Mouse (Mus musculus) neural tube, embryonic 12.5 days (tissue): ENCODE measurements around the gene Edem3. TPM values are rescaled to one million over a fixed set of nuclear protein-coding genes. Genes with fewer than 3 reads are reported as not detected.
"Not testable (repeated sequence)": the region's sequence is repeated elsewhere in the genome, so short reads cannot be mapped to it uniquely, and the experiment has no call there.

ENCODE experiments used
- ATAC-seq: fragments of 200-750 bp; cut with Nextera tagmentation; 2 replicates; pipeline ENCODE4 v1.8.0; 2017; ENCODE audit warnings: low read depth, mild to moderate bottlenecking, moderate TSS enrichment, moderate library complexity; ENCODE audit not compliant: low FRiP score
- H3K27ac ChIP-seq: fragments of 300-500 bp; sonication (generic); 2 replicates; pipeline ENCODE4 v1.5.1; 2016
- H3K27me3 ChIP-seq: fragments of 300-500 bp; sonication (generic); replicated peaks from 2 replicates; pipeline ENCODE4 v1.6.1; 2016; ENCODE audit warnings: mild to moderate bottlenecking
- H3K36me3 ChIP-seq: fragments of 300-500 bp; sonication (generic); 2 replicates; pipeline ENCODE4 v1.6.1; 2016; ENCODE audit warnings: mild to moderate bottlenecking
- H3K4me1 ChIP-seq: fragments of 300-500 bp; sonication (generic); 2 replicates; pipeline ENCODE4 v1.6.1; 2016
- H3K4me2 ChIP-seq: fragments of 300-500 bp; sonication (generic); replicated peaks from 2 replicates; pipeline ENCODE4 v1.6.1; 2016; ENCODE audit warnings: mild to moderate bottlenecking
- H3K4me3 ChIP-seq: fragments of 300-500 bp; sonication (generic); 2 replicates; pipeline ENCODE4 v1.5.1; 2016
- H3K9ac ChIP-seq: fragments of 300-500 bp; sonication (generic); 2 replicates; pipeline ENCODE4 v1.6.1; 2016; ENCODE audit warnings: mild to moderate bottlenecking
- H3K9me3 ChIP-seq: fragments of 300-500 bp; sonication (generic); 2 replicates; pipeline ENCODE4 v1.6.1; 2016; ENCODE audit warnings: mild to moderate bottlenecking
- WGBS: fragments of 180-500 bp; shearing (Covaris S2); methylation state at CpG from one replicate; pipeline ENCODE4 v1.1.7; 2016; 5-methylcytosine and 5-hydroxymethylcytosine counted together
- polyA plus RNA-seq: library from polyadenylated mRNA; unstranded; fragments of >200 nt; fragmentation: Nextera tagmentation; extraction: Ambion mirVana; gene quantifications from 2 replicates; pipeline ENCODE4 v1.2.1, GENCODE M21; 2016

Edem3 gene
- polyA plus RNA-seq, 1 experiment from 2014 or later: 26.2 TPM

DNA sequence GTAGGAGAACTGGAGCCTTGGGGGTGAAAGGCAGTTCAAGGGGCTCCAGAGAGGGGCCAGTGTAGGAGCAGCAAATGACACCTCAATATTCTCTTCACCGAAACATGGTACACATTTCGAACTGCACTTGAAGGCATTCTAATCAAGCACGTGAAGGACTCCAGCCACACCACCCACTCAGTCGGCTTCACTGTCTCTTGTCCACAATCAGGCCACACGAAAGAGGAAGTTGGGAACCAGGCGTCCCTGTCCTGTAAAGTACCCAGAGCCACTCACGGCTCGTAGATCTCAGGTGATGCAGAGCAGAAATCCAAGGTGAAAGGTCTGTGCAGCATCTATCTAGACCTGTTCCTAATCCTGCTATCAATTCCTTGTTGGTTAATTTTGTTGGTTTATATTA, 36.6 kb upstream of the Edem3 start:
- Histone ChIP-seq H3K36me3 (no peaks in the 10 kb centered on the region), H3K9ac (no peak overlapping the region), H3K27ac (no peak overlapping the region), H3K4me3 (no peak overlapping the region), H3K4me1 (no peaks in the 10 kb centered on the region), H3K9me3 (no peaks in the 10 kb centered on the region), H3K27me3 (no peaks in the 10 kb centered on the region), H3K4me2 (no peak overlapping the region)
- WGBS: 87% methylated on average over 8 of the region's 8 CpGs
- no peak for ATAC-seq

DNA sequence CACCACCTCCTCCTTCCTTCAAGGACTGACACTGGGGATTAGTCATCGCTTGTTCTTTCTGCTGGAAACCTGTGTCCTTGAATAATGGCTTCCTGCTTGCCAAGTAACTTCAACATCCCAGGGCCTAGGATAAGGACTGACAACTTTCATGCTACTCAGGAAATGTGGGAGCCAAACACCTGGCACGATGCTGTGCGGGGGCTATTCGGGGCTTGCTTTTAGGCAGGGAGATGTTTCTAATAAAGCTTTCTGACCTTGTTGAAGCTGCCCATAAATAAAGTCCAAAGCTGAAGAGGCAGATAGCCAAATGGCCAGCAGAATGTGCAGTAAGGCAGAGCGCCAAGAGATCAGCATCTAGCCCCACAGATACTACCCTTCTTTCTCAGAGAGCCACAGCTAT, 35.3 kb upstream of the Edem3 start:
- H3K4me1 ChIP-seq: no peaks in the 10 kb centered on the region
- ATAC-seq: no peak
- H3K27me3 ChIP-seq: no peaks in the 10 kb centered on the region
- H3K27ac ChIP-seq: no peak overlapping the region
- no peak overlapping the region for H3K9ac ChIP-seq
- no peak overlapping the region for H3K4me3 ChIP-seq
- H3K36me3 ChIP-seq: no peaks in the 10 kb centered on the region
- no peaks in the 10 kb centered on the region for H3K9me3 ChIP-seq
- 89% methylated on average over 5 of the region's 5 CpGs for WGBS
- H3K4me2 ChIP-seq: no peak overlapping the region

DNA sequence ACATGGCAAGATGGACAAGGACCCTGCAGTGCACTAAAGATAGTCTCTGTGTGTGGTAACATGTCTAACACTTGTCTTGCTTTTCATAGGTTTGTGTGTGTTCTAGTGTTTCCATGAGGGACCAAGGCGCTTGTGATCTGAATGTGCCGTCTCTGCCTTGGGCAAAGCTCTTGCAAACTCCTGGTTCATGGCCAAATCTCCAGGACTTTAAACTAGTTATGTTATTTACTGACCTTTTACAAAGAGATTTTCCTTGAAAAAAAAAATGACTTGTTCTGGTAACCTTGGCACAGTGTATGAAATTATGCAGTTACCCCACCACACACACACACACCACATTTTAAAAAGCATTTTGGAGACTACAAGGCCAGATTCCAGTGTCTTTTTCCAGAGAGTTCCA, 34.6 kb upstream of the Edem3 start:
- no peaks in the 10 kb centered on the region for H3K4me1 ChIP-seq
- H3K9me3 ChIP-seq: no peaks in the 10 kb centered on the region
- no peaks in the 10 kb centered on the region for H3K27me3 ChIP-seq
- no peak overlapping the region for H3K4me2 ChIP-seq
- no peak overlapping the region for H3K4me3 ChIP-seq
- no peak overlapping the region for H3K27ac ChIP-seq
- 92% methylated on average over 2 of the region's 2 CpGs for WGBS
- no peak for ATAC-seq
- H3K9ac ChIP-seq: no peak overlapping the region
- H3K36me3 ChIP-seq: no peaks in the 10 kb centered on the region

DNA sequence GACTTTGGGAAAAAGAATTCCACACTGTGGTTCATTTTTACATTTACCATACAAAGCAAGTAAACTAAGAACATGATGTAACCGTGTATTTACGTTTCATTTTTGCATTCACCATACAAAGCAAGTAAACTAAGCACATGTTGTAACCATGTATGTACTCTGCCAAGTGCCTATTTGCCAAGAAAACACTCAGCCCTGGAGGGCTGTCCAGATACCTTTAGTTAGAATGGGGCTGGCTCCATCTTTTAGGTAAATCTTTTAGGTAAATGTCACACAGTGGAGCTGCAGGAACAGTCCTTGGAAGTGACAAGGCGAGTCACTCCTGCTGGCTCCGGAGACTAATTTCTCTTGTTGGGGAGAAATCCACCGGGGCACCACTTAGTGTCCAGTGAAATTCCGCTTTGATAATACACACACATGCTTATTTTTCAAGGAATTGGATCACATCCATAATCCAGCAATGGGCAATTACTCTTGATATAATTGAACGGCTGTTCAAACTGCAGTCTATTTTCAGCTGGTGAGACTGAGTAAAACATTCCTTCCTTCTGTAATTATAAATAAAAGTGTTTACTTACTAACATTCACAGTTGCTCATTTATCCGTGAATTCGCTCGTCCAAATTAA, 33.7 kb upstream of the Edem3 start:
- Histone ChIP-seq H3K9me3 (no peaks in the 10 kb centered on the region), H3K36me3 (no peaks in the 10 kb centered on the region), H3K27ac (no peak overlapping the region)

DNA sequence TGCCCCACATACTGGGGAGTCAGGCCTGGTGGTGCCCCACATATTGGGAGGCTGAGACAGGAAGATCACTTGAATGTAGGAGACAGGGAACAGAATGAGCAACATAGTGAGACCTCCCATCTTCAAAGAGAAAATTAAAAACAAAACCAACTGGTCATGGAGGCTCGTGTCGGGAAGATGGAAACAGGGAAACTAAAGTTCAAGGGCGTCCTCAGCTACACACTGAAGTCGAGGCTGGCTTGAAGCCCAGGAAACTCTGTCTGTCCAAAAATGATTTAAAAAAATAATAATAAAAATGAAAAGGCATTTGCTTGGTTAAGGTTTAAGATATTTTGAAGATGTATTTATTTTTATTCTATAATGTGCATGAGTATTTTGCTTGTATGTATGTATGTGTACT, 31.4 kb upstream of the Edem3 start:
- Histone ChIP-seq H3K36me3 (no peaks in the 10 kb centered on the region), H3K4me1 (no peaks in the 10 kb centered on the region), H3K4me3 (no peak overlapping the region), H3K27ac (no peak overlapping the region), H3K9ac (no peak overlapping the region), H3K9me3 (no peaks in the 10 kb centered on the region), H3K4me2 (no peak overlapping the region), H3K27me3 (no peaks in the 10 kb centered on the region)
- no peak for ATAC-seq
- WGBS: 89% methylated on average over 4 of the region's 4 CpGs

More for the DNA sequence above, 33.7 kb upstream of the Edem3 start:
- no peak for ATAC-seq
- no peak overlapping the region for H3K4me3 ChIP-seq
- no peak overlapping the region for H3K4me2 ChIP-seq
- WGBS: 85% methylated on average over 10 of the region's 10 CpGs
- H3K27me3 ChIP-seq: no peaks in the 10 kb centered on the region
- no peak overlapping the region for H3K9ac ChIP-seq
- H3K4me1 ChIP-seq: no peaks in the 10 kb centered on the region

DNA sequence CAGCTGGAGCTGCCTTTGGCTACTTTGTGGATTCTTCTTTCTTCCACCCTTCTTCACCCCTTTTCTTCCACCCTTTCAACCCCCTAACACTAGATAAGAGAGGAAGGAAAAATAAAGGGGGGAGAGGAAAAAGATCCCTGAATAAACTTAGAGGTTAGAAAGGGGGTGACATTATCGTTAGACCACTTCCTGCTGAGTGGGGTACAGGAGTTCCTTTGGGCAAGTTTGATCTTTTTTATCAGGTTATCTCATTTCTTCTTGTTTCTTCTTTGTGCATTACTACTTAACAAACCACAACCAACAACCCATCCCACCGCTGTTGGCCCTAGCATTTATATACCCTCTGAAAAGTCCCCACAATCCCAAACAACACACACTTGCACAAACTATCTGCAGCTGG, 29.6 kb upstream of the Edem3 start:
- H3K9ac ChIP-seq: no peak overlapping the region
- no peaks in the 10 kb centered on the region for H3K36me3 ChIP-seq
- no peak overlapping the region for H3K4me3 ChIP-seq
- H3K4me2 ChIP-seq: no peak overlapping the region
- no peaks in the 10 kb centered on the region for H3K4me1 ChIP-seq
- no peaks in the 10 kb centered on the region for H3K9me3 ChIP-seq
- ATAC-seq: no peak
- WGBS: 82% methylated on average over 2 of the region's 2 CpGs
- H3K27ac ChIP-seq: no peak overlapping the region
- no peaks in the 10 kb centered on the region for H3K27me3 ChIP-seq

DNA sequence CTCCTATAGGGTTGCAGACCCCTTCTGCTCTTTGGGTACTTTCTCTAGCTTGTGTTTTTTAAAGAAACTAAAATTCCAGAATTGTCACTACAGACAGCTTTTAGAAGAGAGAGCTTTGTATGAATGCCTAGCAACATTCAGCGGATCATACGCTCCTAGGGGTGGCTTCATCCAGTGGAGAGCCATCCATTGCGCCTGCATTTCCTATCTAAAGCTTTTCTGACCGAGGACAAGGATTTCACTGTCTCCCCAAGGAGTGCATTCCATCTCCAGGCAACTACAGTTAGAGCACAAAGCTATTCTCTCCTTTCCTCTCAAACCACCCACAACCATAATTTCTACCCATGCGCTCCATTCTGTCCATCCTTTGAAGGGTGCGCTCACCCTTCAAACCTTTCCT, 28.8 kb upstream of the Edem3 start:
- Histone ChIP-seq H3K4me1 (no peaks in the 10 kb centered on the region), H3K4me3 (no peak overlapping the region), H3K4me2 (no peak overlapping the region), H3K27ac (no peak overlapping the region), H3K9me3 (no peaks in the 10 kb centered on the region), H3K27me3 (no peaks in the 10 kb centered on the region), H3K36me3 (no peaks in the 10 kb centered on the region), H3K9ac (no peak overlapping the region)
- 78% methylated on average over 6 of the region's 6 CpGs for WGBS
- no peak for ATAC-seq

DNA sequence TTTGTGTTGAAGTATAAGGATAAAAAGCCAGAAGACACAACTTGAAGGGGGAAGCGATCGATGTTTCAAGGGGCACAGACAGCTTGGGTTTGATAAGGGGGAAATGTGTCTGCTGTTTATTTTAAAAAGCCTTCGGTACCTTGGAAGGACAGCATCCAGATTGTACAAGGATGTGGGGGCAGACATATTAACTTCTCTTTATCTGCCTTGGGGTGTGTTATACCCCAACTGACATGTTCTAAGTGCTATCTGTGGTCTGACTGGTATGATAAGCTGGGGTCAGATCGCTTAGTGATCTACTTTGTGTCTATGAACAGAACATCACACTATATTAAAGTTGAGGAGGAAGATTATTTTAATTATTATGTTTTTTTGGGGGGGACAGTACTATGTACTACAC, 27.0 kb upstream of the Edem3 start:
- Histone ChIP-seq H3K36me3 (no peaks in the 10 kb centered on the region), H3K27ac (no peak overlapping the region), H3K9ac (no peak overlapping the region), H3K4me2 (no peak overlapping the region), H3K27me3 (no peaks in the 10 kb centered on the region), H3K9me3 (no peaks in the 10 kb centered on the region), H3K4me3 (no peak overlapping the region), H3K4me1 (no peaks in the 10 kb centered on the region)
- no peak for ATAC-seq
- WGBS: 89% methylated on average over 4 of the region's 4 CpGs

DNA sequence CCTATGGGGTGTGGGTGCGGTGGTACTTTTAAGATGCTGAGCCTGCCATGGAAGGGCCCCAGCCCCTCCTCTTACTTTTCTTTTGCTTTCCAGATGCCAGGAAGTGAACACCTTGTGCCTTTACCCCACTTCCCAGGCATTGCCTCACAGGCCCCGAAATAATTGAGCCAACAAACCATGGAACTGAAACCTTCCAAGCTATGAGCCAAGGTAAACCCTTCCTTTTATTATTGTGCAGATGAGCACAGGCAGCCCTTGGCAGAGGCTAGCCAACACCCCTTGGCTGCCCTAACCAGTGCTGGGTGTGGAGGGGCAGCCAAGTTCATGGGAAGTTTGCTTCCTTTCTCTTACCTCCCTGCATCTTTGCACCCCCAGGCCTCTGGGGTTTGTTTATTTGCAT, 18.0 kb upstream of the Edem3 start:
- ATAC-seq: no peak
- Histone ChIP-seq H3K36me3 (no peaks in the 10 kb centered on the region), H3K9ac (no peak overlapping the region), H3K27me3 (no peaks in the 10 kb centered on the region), H3K4me2 (no peak overlapping the region), H3K27ac (no peak overlapping the region), H3K4me3 (no peak overlapping the region), H3K4me1 (no peaks in the 10 kb centered on the region), H3K9me3 (no peaks in the 10 kb centered on the region)
- 84% methylated on average over 2 of the region's 2 CpGs for WGBS

DNA sequence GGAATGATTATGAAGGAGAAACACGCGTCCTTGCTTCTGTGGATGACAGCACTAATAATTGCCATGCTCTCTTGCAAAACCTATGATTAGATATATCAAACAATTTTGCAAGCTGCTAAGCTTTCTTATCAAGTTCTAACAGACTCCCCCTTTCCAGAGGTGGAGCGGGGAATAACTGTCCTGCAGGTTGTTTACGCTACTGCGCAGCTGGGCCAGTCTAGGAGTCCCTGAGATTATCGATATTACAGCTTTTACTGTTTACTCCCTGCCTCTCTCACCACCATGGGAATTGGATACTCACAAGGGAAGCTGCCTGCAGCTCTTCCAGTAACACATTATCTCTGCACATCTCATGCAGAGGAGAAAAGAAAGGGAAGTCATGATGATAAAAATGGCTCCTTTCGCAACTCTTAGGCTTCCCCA, 14.0 kb upstream of the Edem3 start:
- H3K9ac ChIP-seq: no peak overlapping the region

DNA sequence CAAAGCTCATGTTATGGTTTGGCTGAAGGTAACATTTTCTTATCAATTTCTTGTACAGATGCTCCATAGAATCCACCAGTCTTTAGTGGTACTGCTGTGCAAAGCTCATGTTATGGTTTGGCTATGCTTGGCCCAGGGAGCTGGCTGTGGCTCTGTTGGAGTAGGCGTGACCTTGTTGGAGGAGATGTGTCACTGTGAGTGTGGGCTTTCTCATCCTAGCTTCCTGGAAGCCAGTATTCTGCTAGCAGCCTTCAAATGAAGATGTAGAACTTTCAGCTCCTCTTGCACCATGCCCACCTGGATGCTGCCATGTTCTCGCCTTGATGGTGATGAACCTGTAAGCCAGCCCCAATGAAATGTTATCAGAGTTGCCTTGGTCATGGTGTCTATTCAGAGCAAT, 5.3 kb upstream of the Edem3 start:
- not testable (repeated sequence) for H3K4me3 ChIP-seq, H3K4me1 ChIP-seq, H3K27me3 ChIP-seq, ATAC-seq, H3K27ac ChIP-seq, H3K4me2 ChIP-seq, H3K9me3 ChIP-seq, H3K9ac ChIP-seq, H3K36me3 ChIP-seq
- WGBS: 94% methylated on average over 2 of the region's 2 CpGs

More for the DNA sequence above, 14.0 kb upstream of the Edem3 start:
- WGBS: 92% methylated on average over 7 of the region's 7 CpGs
- Histone ChIP-seq H3K9me3 (no peaks in the 10 kb centered on the region), H3K4me3 (no peak overlapping the region), H3K27me3 (no peaks in the 10 kb centered on the region), H3K4me2 (no peak overlapping the region), H3K27ac (no peak overlapping the region), H3K4me1 (no peaks in the 10 kb centered on the region), H3K36me3 (no peaks in the 10 kb centered on the region)
- no peak for ATAC-seq

DNA sequence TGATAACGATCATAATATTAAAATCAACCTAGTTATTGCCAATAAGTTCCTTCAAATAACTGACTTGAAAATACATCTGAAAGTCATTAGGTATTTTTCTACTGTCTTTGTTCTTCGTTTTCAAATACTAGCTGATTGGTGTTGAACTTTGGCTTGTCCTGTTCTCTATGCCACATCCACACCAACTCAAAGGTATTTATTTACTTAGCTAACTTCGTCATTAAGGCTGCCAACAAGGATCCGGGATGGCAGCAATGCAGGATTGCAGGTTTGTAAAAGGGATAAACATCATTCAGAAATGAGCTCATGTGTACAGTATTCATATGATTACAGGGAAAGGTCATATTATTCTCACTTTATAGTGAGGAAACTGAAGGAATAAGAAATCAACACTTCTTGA, 2.2 kb upstream of the Edem3 start:
- WGBS: 83% methylated on average over 4 of the region's 4 CpGs
- no peak overlapping the region for H3K27ac ChIP-seq
- peaks cover 15% of the 10 kb centered on the region for H3K4me1 ChIP-seq
- H3K27me3 ChIP-seq: no peaks in the 10 kb centered on the region
- H3K9ac ChIP-seq: no peak overlapping the region
- no peak overlapping the region for H3K4me2 ChIP-seq
- H3K9me3 ChIP-seq: no peaks in the 10 kb centered on the region
- no peak for ATAC-seq
- no peak overlapping the region for H3K4me3 ChIP-seq
- no peaks in the 10 kb centered on the region for H3K36me3 ChIP-seq

DNA sequence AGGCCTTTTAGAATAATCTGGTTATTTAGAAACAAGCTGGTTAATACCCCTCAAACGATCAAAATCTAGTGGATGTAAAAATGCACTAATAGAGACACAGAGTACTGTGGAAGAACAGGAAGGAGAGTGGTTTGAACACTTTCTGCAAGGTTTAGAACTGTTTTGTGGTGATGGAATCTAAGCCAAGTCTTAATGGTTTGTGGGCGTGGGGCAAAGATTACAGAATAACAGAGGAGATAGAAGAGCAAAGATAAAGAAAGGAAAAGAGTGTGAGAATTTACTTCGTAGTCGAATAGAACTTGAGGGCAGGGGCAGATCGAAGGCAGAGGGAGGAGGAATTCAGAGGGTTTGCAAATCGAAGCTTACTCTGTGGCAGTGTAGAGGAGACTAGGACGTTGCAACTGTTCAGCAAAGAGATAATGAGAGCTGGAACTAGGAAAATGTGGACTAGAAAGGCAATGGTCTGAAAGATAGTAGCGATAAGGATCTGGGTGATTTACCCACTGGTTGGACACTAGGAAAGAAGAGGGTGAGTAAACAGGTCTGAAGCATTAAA, 1.7 kb upstream of the Edem3 start:
- Histone ChIP-seq H3K4me3 (no peak overlapping the region), H3K27ac (no peak overlapping the region), H3K36me3 (no peaks in the 10 kb centered on the region), H3K27me3 (no peaks in the 10 kb centered on the region), H3K4me2 (no peak overlapping the region), H3K9me3 (no peaks in the 10 kb centered on the region), H3K4me1 (peaks cover 15% of the 10 kb centered on the region), H3K9ac (no peak overlapping the region)
- WGBS: 84% methylated on average over 8 of the region's 8 CpGs
- no peak for ATAC-seq
